Comparison of ENCODE assay signal across 25 mouse cellular contexts in the genomic region with DNA sequence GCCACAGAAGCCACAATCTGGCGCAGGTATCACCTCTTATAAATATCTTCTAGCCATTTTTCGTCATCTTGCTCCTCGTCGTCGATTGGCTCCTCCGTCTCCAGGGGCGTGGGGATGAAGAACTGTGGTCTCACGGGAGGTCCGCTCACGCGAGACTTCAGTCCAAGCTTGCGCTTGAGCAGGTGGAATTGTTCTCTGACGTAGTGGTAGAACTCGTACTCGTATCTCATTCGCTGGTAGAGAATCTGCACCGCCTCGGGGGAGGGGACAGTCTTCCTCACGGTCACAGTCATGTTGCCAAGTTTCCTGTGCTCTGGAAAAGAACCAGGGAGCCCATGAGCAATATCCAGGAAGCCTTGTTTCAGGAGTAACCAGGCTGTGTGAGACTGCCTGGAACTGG.
A peak's percentile ranks its signal among the peaks of the same experiment; 100 is the strongest.
DNase-seq lines count a peak whose midpoint lies in the region; ATAC-seq and TF ChIP-seq lines count a peak whose summit lies in the region.
"Had no signal": no experiment of that assay in that cellular context is flagged by ENCODE, and none has a peak within 500 bp of the region (broad histone marks: within the 10 kb centered on the region; RNA-seq: fewer than 3 reads in every experiment).

No protein-coding gene starts in this region.

- H3K36me3 ChIP-seq in ES-E14 (ENCODE audit: control insufficient read depth, insufficient read depth, low read length, poor library complexity, severe bottlenecking): no peaks in the 10 kb centered on the region
- H3K36me3 ChIP-seq in forebrain, embryonic 13.5 days (ENCODE audit: poor library complexity, severe bottlenecking): no peaks in the 10 kb centered on the region
- H3K36me3 ChIP-seq in hindbrain, embryonic 11.5 days (ENCODE audit: control insufficient read depth, insufficient read depth, low read length): no peaks in the 10 kb centered on the region
- H3K36me3 ChIP-seq: embryonic facial prominence, embryonic 10.5 days; embryonic facial prominence, embryonic 12.5 days; forebrain, embryonic 10.5 days; forebrain, embryonic 12.5 days; forebrain, embryonic 15.5 days; G1E had no signal

- H3K27ac ChIP-seq in ES-E14 (ENCODE audit: insufficient read depth, low read depth, low read length, poor library complexity, severe bottlenecking): no peak overlapping the region
- no peak overlapping the region for H3K27ac ChIP-seq in forebrain, embryonic 13.5 days
- no peak overlapping the region for H3K27ac ChIP-seq in hindbrain, embryonic 11.5 days (ENCODE audit: low read depth, low read length)
- H3K27ac ChIP-seq: embryonic facial prominence, embryonic 10.5 days; embryonic facial prominence, embryonic 12.5 days; forebrain, embryonic 10.5 days; forebrain, embryonic 12.5 days; forebrain, embryonic 15.5 days had no signal

- H3K9me3 ChIP-seq in ES-E14 (ENCODE audit: control insufficient read depth, insufficient read depth, low read depth, low read length): no peaks in the 10 kb centered on the region
- no peaks in the 10 kb centered on the region for H3K9me3 ChIP-seq in forebrain, embryonic 13.5 days (replicated peaks)
- H3K9me3 ChIP-seq in hindbrain, embryonic 11.5 days (ENCODE audit: control insufficient read depth, low read length): no peaks in the 10 kb centered on the region
- H3K9me3 ChIP-seq: embryonic facial prominence, embryonic 10.5 days; embryonic facial prominence, embryonic 12.5 days; forebrain, embryonic 10.5 days; forebrain, embryonic 12.5 days; forebrain, embryonic 15.5 days; G1E had no signal

- WGBS in forebrain, embryonic 13.5 days: 96% methylated on average over 19 of the region's 19 CpGs
- WGBS in hindbrain, embryonic 11.5 days: 96% methylated on average over 19 of the region's 19 CpGs

- H3K4me1 ChIP-seq in ES-E14 (ENCODE audit: control insufficient read depth in 2 of 2, insufficient read depth in 2 of 2, low read length in 2 of 2, poor library complexity in 1 of 2): no peaks in the 10 kb centered on the region
- peaks cover 5% of the 10 kb centered on the region; the same call in 1 of the 2 replicates for H3K4me1 ChIP-seq in forebrain, embryonic 13.5 days
- H3K4me1 ChIP-seq in hindbrain, embryonic 11.5 days (replicated peaks; ENCODE audit: control insufficient read depth, insufficient read depth, low read length): no peaks in the 10 kb centered on the region
- H3K4me1 ChIP-seq: forebrain, embryonic 15.5 days had no signal

- no peak overlapping the region for H3K4me3 ChIP-seq in ES-E14 (ENCODE audit: insufficient read depth in 1 of 2, low read depth in 1 of 2, low read length in 2 of 2, poor library complexity in 1 of 2, severe bottlenecking in 1 of 2)
- no peak overlapping the region for H3K4me3 ChIP-seq in forebrain, embryonic 13.5 days
- H3K4me3 ChIP-seq in hindbrain, embryonic 11.5 days (ENCODE audit: low read depth, low read length): no peak overlapping the region
- H3K4me3 ChIP-seq: embryonic facial prominence, embryonic 10.5 days; embryonic facial prominence, embryonic 12.5 days; forebrain, embryonic 10.5 days; forebrain, embryonic 12.5 days; forebrain, embryonic 15.5 days had no signal

- no peak overlapping the region for H3K4me2 ChIP-seq in forebrain, embryonic 13.5 days
- H3K4me2 ChIP-seq in hindbrain, embryonic 11.5 days (replicated peaks; ENCODE audit: low read depth, low read length): no peak overlapping the region
- H3K4me2 ChIP-seq: embryonic facial prominence, embryonic 12.5 days; forebrain, embryonic 12.5 days; forebrain, embryonic 15.5 days had no signal

- in situ Hi-C loops in ES-E14 (cut with MboI; ENCODE audit: low sequenced_read_pairs in 2 of 2, unreplicated experiment in 2 of 2): no loop called here

- no peak for ATAC-seq in forebrain, embryonic 13.5 days
- ATAC-seq in hindbrain, embryonic 11.5 days (ENCODE audit: low FRiP score): no peak
- no peak for ATAC-seq in CD4-positive, CD25-positive, alpha-beta regulatory T cell, adult 4 months
- ATAC-seq: activated CD4-positive, CD25-positive, alpha-beta regulatory T cell, adult 4 months; forebrain, embryonic 15.5 days; forebrain, postnatal 0 days; Patski had no signal

- peak; percentile 11 for DNase-seq in ES-CJ7 (ENCODE audit: low read depth, low spot score)
- DNase-seq in ES-E14 (ENCODE audit: low read depth, low spot score): no peak
- DNase-seq in ZHBTc4 (ENCODE audit: low read depth, low spot score): peak; percentile 23
- DNase-seq in testis, postnatal 10 days (ENCODE audit: low spot score): peak; percentile 46
- no peak for DNase-seq in urinary bladder, postnatal 25 days (ENCODE audit: low spot score)
- no peak for DNase-seq in hindbrain, embryonic 11.5 days (ENCODE audit: low spot score)
- DNase-seq: adrenal gland, adult 8-10 months; adrenal gland, postnatal 14 days; adrenal gland, postnatal 36 days; cerebellum, adult 11-12 months; cerebellum, adult 2 months; cerebellum, adult 9-10 months; cerebellum, postnatal 25 days; forebrain, postnatal 0 days had no signal

- H3K9ac ChIP-seq in ES-E14 (ENCODE audit: insufficient read depth, low read depth, low read length, poor library complexity, severe bottlenecking): no peak overlapping the region
- no peak overlapping the region for H3K9ac ChIP-seq in forebrain, embryonic 13.5 days
- no peak overlapping the region for H3K9ac ChIP-seq in hindbrain, embryonic 11.5 days (ENCODE audit: low read depth, low read length)
- H3K9ac ChIP-seq: embryonic facial prominence, embryonic 12.5 days; forebrain, embryonic 12.5 days; forebrain, embryonic 15.5 days; forebrain, postnatal 0 days had no signal

- no peaks in the 10 kb centered on the region for H3K27me3 ChIP-seq in forebrain, embryonic 13.5 days
- H3K27me3 ChIP-seq in hindbrain, embryonic 11.5 days (ENCODE audit: control insufficient read depth, insufficient read depth, low read length): no peaks in the 10 kb centered on the region
- H3K27me3 ChIP-seq: CH12.LX; embryonic facial prominence, embryonic 12.5 days; forebrain, embryonic 12.5 days; forebrain, embryonic 15.5 days; Patski had no signal

TF ChIP-seq in ES-E14, 5 proteins besides CTCF, POLR2A, EP300 and RAD21:
- TF ChIP-seq MAFK (IDR thresholded peaks at IDR 0.05; ENCODE audit: insufficient read depth, low read depth, low read length) (no peak), CHD2 (IDR thresholded peaks at IDR 0.05; ENCODE audit: low read depth, low read length) (peak; percentile 50; the same call in 1 of the 2 replicates), HCFC1 (IDR thresholded peaks at IDR 0.05; ENCODE audit: borderline replicate concordance, insufficient read depth, low read length) (no peak)

Comparison
In these comparisons a context has a peak if more than half of its experiments do, and no peak if none do; other contexts are left out.
1. DNase-seq: peak in ES-CJ7 (single experiment), ZHBTc4 (single experiment) and testis, postnatal 10 days (single experiment); none in ES-E14 (single experiment), urinary bladder, postnatal 25 days (single experiment) and hindbrain, embryonic 11.5 days (single experiment).